Mouse (Mus musculus) liver, postnatal 0 days (tissue): Measurements from ENCODE around the gene Cryz.

ENCODE experiments used
- CTCF ChIP-seq: sonication (generic); IDR thresholded peaks from 2 replicates; pipeline ENCODE4 v1.5.1; 2016; ENCODE audit warnings: antibody characterized with exemption, low read depth
- EP300 ChIP-seq: IDR thresholded peaks from 2 replicates; pipeline ENCODE4 v1.6.1; 2016; ENCODE audit warnings: antibody characterized with exemption, low read depth, mild to moderate bottlenecking

DNA sequence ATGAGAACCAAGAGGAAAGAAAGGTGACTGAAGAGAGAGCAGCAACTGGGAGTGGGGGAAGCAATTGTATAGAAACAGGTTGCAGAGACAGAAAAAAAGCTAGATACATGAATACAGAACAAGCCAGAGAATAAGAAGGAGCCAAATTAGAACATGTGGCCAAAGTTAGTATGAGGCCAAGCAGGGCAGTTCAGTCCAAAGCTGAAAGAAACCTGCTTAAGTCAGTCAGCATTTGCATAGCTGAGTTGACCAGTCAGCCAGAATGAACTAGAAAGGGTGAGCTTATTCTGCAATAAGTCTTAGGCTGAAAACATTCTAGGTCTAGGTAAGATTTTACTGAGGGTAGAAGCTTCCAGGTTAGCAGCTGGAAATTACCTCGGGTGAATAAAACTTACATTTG is 11.4 kb downstream of the Cryz start:
- TF ChIP-seq CTCF, result no peak
- TF ChIP-seq EP300, result no peak
